Mouse (Mus musculus) E14TG2a.4 (cell line): ENCODE data around the gene Rsrp1.

ENCODE experiments used
- CTCF ChIP-seq: conservative IDR thresholded peaks from 2 replicates; pipeline ENCODE4 v1.5.1; 2014; ENCODE audit warnings: low read length
- NANOG ChIP-seq: IDR thresholded peaks from 2 replicates; pipeline ENCODE4 v1.6.1; 2014; ENCODE audit warnings: borderline replicate concordance, low read length, mixed read lengths

DNA sequence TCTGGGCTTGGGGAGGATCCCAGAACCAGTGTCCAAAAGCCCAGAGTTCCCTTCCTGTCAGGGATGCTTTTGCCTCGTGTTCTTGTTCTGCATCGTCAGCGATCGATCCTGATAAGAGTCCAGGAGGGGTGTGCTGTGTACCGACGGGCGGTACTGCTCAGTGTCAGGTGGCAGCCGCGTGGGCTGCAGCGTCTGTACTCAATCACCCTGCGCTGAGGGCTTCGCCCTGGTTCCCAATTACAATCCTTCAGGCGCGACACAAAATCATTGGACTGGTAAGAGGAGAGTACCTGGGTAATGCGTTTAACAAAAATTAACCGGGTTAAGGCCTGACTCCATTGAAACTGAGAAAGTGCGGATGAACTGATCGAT lies 45.2 kb downstream of the Rsrp1 start:
- TF ChIP-seq CTCF: no peak
- no peak for TF ChIP-seq NANOG
